Mouse (Mus musculus) spleen, adult 2 months (tissue): Measurements from ENCODE around the gene Vangl2. TPM values are rescaled to one million over a fixed set of nuclear protein-coding genes. Genes with fewer than 3 reads are reported as not detected.

Experiments used
- DNase-seq, 2 experiments: peaks; one replicate each; pipeline versions ENCODE4 v3.0.0 to v3.0.0-alpha.2; 2012 to 2021; ENCODE audit warnings: low spot score in 2 of 2, low read depth in 1 of 2
- H3K27ac ChIP-seq: fragments of 200-500 bp; 2 replicates; pipeline ENCODE4 v1.5.1; 2012; ENCODE audit warnings: low read length, inconsistent platforms; ENCODE audit not compliant: insufficient read depth
- H3K27me3 ChIP-seq: fragments of 200-500 bp; 2 replicates; pipeline ENCODE4 v1.6.1; 2012; ENCODE audit warnings: mild to moderate bottlenecking, moderate library complexity, low read length, inconsistent platforms; ENCODE audit not compliant: control insufficient read depth, insufficient read depth
- H3K36me3 ChIP-seq: fragments of 200-500 bp; 2 replicates; pipeline ENCODE4 v1.6.1; 2012; ENCODE audit warnings: mild to moderate bottlenecking, low read length, inconsistent platforms; ENCODE audit not compliant: control insufficient read depth, insufficient read depth
- H3K4me1 ChIP-seq: fragments of 200-500 bp; 2 replicates; pipeline ENCODE4 v1.6.1; 2011; ENCODE audit warnings: inconsistent platforms; ENCODE audit not compliant: control insufficient read depth, insufficient read depth, insufficient read length
- H3K4me3 ChIP-seq: fragments of 200-500 bp; 2 replicates; pipeline ENCODE4 v1.5.1; 2011; ENCODE audit warnings: mild to moderate bottlenecking, inconsistent platforms; ENCODE audit not compliant: insufficient read depth, insufficient read length; ENCODE audit errors: extremely low read depth
- CTCF ChIP-seq: fragments of 200-500 bp; IDR thresholded peaks from 2 replicates; pipeline ENCODE4 v1.5.1; 2011; ENCODE audit warnings: mild to moderate bottlenecking, inconsistent platforms; ENCODE audit not compliant: insufficient read depth, insufficient read length, insufficient replicate concordance; ENCODE audit errors: extremely low read depth
- POLR2A ChIP-seq: fragments of 200-500 bp; IDR thresholded peaks from 2 replicates; pipeline ENCODE4 v1.6.1; 2011; ENCODE audit warnings: low read depth, low read length, inconsistent platforms
- WGBS: fragments of 180-500 bp; shearing (Covaris S2); methylation state at CpG from one replicate; pipeline ENCODE4 v1.1.7; 2018; 5-methylcytosine and 5-hydroxymethylcytosine counted together
- polyA plus RNA-seq: library from polyadenylated mRNA; depleted of rRNA; stranded (reverse); fragments of >200 nt; gene quantifications from 2 replicates; pipeline ENCODE4 v1.2.3, GENCODE M21; 2012

The Vangl2 gene
- polyA plus RNA-seq, 1 experiment: 3.7 TPM

GRCm38 (mm10) chr1:171970854-171971586 is 57.2 kb downstream of the Vangl2 start:
- Histone ChIP-seq H3K27me3 (no peaks in the 10 kb centered on the region), H3K36me3 (no peaks in the 10 kb centered on the region), H3K27ac (no peak overlapping the region), H3K4me3 (no peak overlapping the region), H3K4me1 (peaks cover 9% of the 10 kb centered on the region; the same call in 1 of the 2 replicates)
- no peak for DNase-seq
- 90% methylated on average over 10 of the region's 10 CpGs for WGBS
- TF ChIP-seq POLR2A: no peak
- TF ChIP-seq CTCF: no peak

GRCm38 (mm10) chr1:171969221-171969620 is 59.0 kb downstream of the Vangl2 start:
- Histone ChIP-seq H3K27me3 (no peaks in the 10 kb centered on the region), H3K4me3 (no peak overlapping the region), H3K27ac (no peak overlapping the region), H3K36me3 (no peaks in the 10 kb centered on the region), H3K4me1 (peaks cover 16% of the 10 kb centered on the region; the same call in 1 of the 2 replicates)
- 88% methylated on average over 6 of the region's 6 CpGs for WGBS
- TF ChIP-seq CTCF: no peak
- TF ChIP-seq POLR2A: no peak
- DNase-seq: no peak

- peaks cover 18% of the 10 kb centered on the region for H3K4me1 ChIP-seq
- no peak for DNase-seq
- no peaks in the 10 kb centered on the region for H3K27me3 ChIP-seq
- no peaks in the 10 kb centered on the region for H3K36me3 ChIP-seq
- H3K4me3 ChIP-seq: no peak overlapping the region
- TF ChIP-seq POLR2A (no peak), CTCF (no peak)
- WGBS: 52% methylated on average over 6 of the region's 6 CpGs
- peak overlapping the region; percentile 61 for H3K27ac ChIP-seq
Measured at GRCm38 (mm10) chr1:171966054-171966790, 62.0 kb downstream of the Vangl2 start.

GRCm38 (mm10) chr1:171963613-171964012 is 64.6 kb downstream of the Vangl2 start:
- no peak for DNase-seq

GRCm38 (mm10) chr1:171961704-171962103 is 66.5 kb downstream of the Vangl2 start:
- 72% methylated on average over 6 of the region's 6 CpGs for WGBS
- DNase-seq: no peak
- no peak for TF ChIP-seq POLR2A
- no peak for TF ChIP-seq CTCF

More at GRCm38 (mm10) chr1:171963613-171964012, 64.6 kb downstream of the Vangl2 start:
- Histone ChIP-seq H3K36me3 (no peaks in the 10 kb centered on the region), H3K27me3 (no peaks in the 10 kb centered on the region), H3K4me1 (peaks cover 18% of the 10 kb centered on the region), H3K27ac (0 out of 2 replicates have a peak overlapping the region, but pooled peaks have one; percentile 17), H3K4me3 (no peak overlapping the region)
- 21% methylated on average over 6 of the region's 6 CpGs for WGBS
- TF ChIP-seq POLR2A (no peak), CTCF (no peak)

GRCm38 (mm10) chr1:171960726-171961125 is 67.5 kb downstream of the Vangl2 start:
- DNase-seq: no peak
- no peaks in the 10 kb centered on the region for H3K36me3 ChIP-seq
- 94% methylated on average over 5 of the region's 5 CpGs for WGBS
- H3K27ac ChIP-seq: no peak overlapping the region
- no peak for TF ChIP-seq CTCF
- no peak for TF ChIP-seq POLR2A
- no peaks in the 10 kb centered on the region for H3K27me3 ChIP-seq
- H3K4me3 ChIP-seq: no peak overlapping the region
- H3K4me1 ChIP-seq: peaks cover 14% of the 10 kb centered on the region

More at GRCm38 (mm10) chr1:171961704-171962103, 66.5 kb downstream of the Vangl2 start:
- H3K4me3 ChIP-seq: no peak overlapping the region
- peaks cover 18% of the 10 kb centered on the region for H3K4me1 ChIP-seq
- no peaks in the 10 kb centered on the region for H3K27me3 ChIP-seq
- peak overlapping the region; percentile 25; the same call in 1 of the 2 replicates for H3K27ac ChIP-seq
- no peaks in the 10 kb centered on the region for H3K36me3 ChIP-seq
